Mouse (Mus musculus) intestine, embryonic 15.5 days (tissue): ENCODE results near the gene Rgr. TPM values are rescaled to one million over a fixed set of nuclear protein-coding genes. Genes with fewer than 3 reads are reported as not detected.

Source experiments
- ATAC-seq: fragments of 200-750 bp; cut with Nextera tagmentation; 2 replicates; pipeline ENCODE4 v1.8.0; 2017; ENCODE audit warnings: moderate TSS enrichment, moderate library complexity
- H3K27ac ChIP-seq: fragments of 300-500 bp; sonication (generic); 2 replicates; pipeline ENCODE4 v1.5.1; 2015; ENCODE audit warnings: mild to moderate bottlenecking, inconsistent platforms
- H3K27me3 ChIP-seq: fragments of 300-500 bp; sonication (generic); replicated peaks from 2 replicates; pipeline ENCODE4 v1.6.1; 2015; ENCODE audit warnings: inconsistent platforms
- H3K36me3 ChIP-seq: fragments of 300-500 bp; sonication (generic); 2 replicates; pipeline ENCODE4 v1.6.1; 2015; ENCODE audit warnings: inconsistent platforms
- H3K4me1 ChIP-seq: fragments of 300-500 bp; sonication (generic); replicated peaks from 2 replicates; pipeline ENCODE4 v1.6.1; 2015; ENCODE audit warnings: inconsistent platforms
- H3K4me2 ChIP-seq: fragments of 300-500 bp; sonication (generic); replicated peaks from 2 replicates; pipeline ENCODE4 v1.6.1; 2015; ENCODE audit warnings: mild to moderate bottlenecking, inconsistent platforms
- H3K4me3 ChIP-seq: fragments of 300-500 bp; sonication (generic); replicated peaks from 2 replicates; pipeline ENCODE4 v1.5.1; 2015; ENCODE audit warnings: inconsistent platforms
- H3K9ac ChIP-seq: fragments of 300-500 bp; sonication (generic); 2 replicates; pipeline ENCODE4 v1.6.1; 2015; ENCODE audit warnings: inconsistent platforms
- H3K9me3 ChIP-seq: fragments of 300-500 bp; sonication (generic); 2 replicates; pipeline ENCODE4 v1.6.1; 2016; ENCODE audit warnings: inconsistent platforms
- WGBS: fragments of 180-500 bp; shearing (Covaris S2); methylation state at CpG from one replicate; pipeline ENCODE4 v1.1.7; 2015; 5-methylcytosine and 5-hydroxymethylcytosine counted together
- polyA plus RNA-seq: library from polyadenylated mRNA; unstranded; fragments of >200 nt; fragmentation: Nextera tagmentation; extraction: Ambion mirVana; gene quantifications from 2 replicates; pipeline ENCODE4 v1.2.1, GENCODE M21; 2015

Rgr gene
- not detected in 2 replicates for polyA plus RNA-seq

GRCm38 (mm10) chr14:37048914-37049410, at the start of gene Rgr:
TSS of gene Rgr (minus strand) at chr14:37048964.
- H3K27ac ChIP-seq: no peak within 1 kb of the TSS
- H3K36me3 ChIP-seq: no peaks in the 10 kb centered on the region
- no peak within 1 kb of the TSS for H3K4me2 ChIP-seq
- H3K4me3 ChIP-seq: no peak within 1 kb of the TSS
- no peaks in the 10 kb centered on the region for H3K27me3 ChIP-seq
- no peaks in the 10 kb centered on the region for H3K4me1 ChIP-seq
- WGBS: 57% methylated on average over 1 of the region's 1 CpGs
- no peak within 1 kb of the TSS for H3K9ac ChIP-seq
- no peaks in the 10 kb centered on the region for H3K9me3 ChIP-seq
- ATAC-seq: no peak

- Histone ChIP-seq H3K9ac (no peak within 1 kb of the TSS), H3K36me3 (no peaks in the 10 kb centered on the region), H3K27ac (no peak within 1 kb of the TSS), H3K4me1 (no peaks in the 10 kb centered on the region), H3K27me3 (0 out of 2 replicates have a peak, but pooled peaks cover 15% of the 10 kb centered on the region), H3K9me3 (no peaks in the 10 kb centered on the region), H3K4me3 (peak within 1 kb of the TSS; percentile 22), H3K4me2 (peak within 1 kb of the TSS; percentile 58)
- peak; percentile 88 for ATAC-seq
- under 1% methylated on average over 30 of the region's 30 CpGs for WGBS
Observed at GRCm38 (mm10) chr14:37097956-37098530, 49.3 kb upstream of the Rgr start, which contains the start of gene Cdhr1. TSS of gene Cdhr1 (minus strand) at chr14:37098347.

GRCm38 (mm10) chr14:37095556-37095955, 46.8 kb upstream of the Rgr start:
- Histone ChIP-seq H3K9ac (no peak overlapping the region), H3K36me3 (no peaks in the 10 kb centered on the region), H3K9me3 (no peaks in the 10 kb centered on the region), H3K27me3 (0 out of 2 replicates have a peak, but pooled peaks cover 15% of the 10 kb centered on the region), H3K27ac (no peak overlapping the region), H3K4me1 (no peaks in the 10 kb centered on the region), H3K4me2 (no peak overlapping the region), H3K4me3 (no peak overlapping the region)
- WGBS: 80% methylated on average over 4 of the region's 4 CpGs
- no peak for ATAC-seq

- Histone ChIP-seq H3K4me3 (no peak overlapping the region), H3K9ac (no peak overlapping the region), H3K9me3 (no peaks in the 10 kb centered on the region), H3K4me1 (no peaks in the 10 kb centered on the region), H3K27ac (no peak overlapping the region), H3K4me2 (no peak overlapping the region), H3K27me3 (0 out of 2 replicates have a peak, but pooled peaks cover 15% of the 10 kb centered on the region), H3K36me3 (no peaks in the 10 kb centered on the region)
- 71% methylated on average over 6 of the region's 6 CpGs for WGBS
- no peak for ATAC-seq
Observed at GRCm38 (mm10) chr14:37094436-37094835, 45.7 kb upstream of the Rgr start.

- ATAC-seq: no peak
- H3K27me3 ChIP-seq: no peaks in the 10 kb centered on the region
- no peaks in the 10 kb centered on the region for H3K9me3 ChIP-seq
- no peak overlapping the region for H3K27ac ChIP-seq
- no peak overlapping the region for H3K4me3 ChIP-seq
- no peaks in the 10 kb centered on the region for H3K36me3 ChIP-seq
- no peak overlapping the region for H3K4me2 ChIP-seq
- H3K4me1 ChIP-seq: no peaks in the 10 kb centered on the region
- H3K9ac ChIP-seq: no peak overlapping the region
- WGBS: 36% methylated on average over 4 of the region's 4 CpGs
Observed at GRCm38 (mm10) chr14:37083755-37084154, 35.0 kb upstream of the Rgr start.

- Histone ChIP-seq H3K4me1 (no peaks in the 10 kb centered on the region), H3K9me3 (no peaks in the 10 kb centered on the region), H3K36me3 (no peaks in the 10 kb centered on the region), H3K4me2 (no peak overlapping the region), H3K9ac (no peak overlapping the region), H3K27ac (no peak overlapping the region), H3K4me3 (no peak overlapping the region), H3K27me3 (no peaks in the 10 kb centered on the region)
- 91% methylated on average over 1 of the region's 1 CpGs for WGBS
- ATAC-seq: no peak
Observed at GRCm38 (mm10) chr14:37080724-37081123, 32.0 kb upstream of the Rgr start.

- WGBS: 18% methylated on average over 9 of the region's 9 CpGs
- Histone ChIP-seq H3K4me2 (no peak overlapping the region), H3K4me3 (no peak overlapping the region), H3K27me3 (no peaks in the 10 kb centered on the region), H3K36me3 (no peaks in the 10 kb centered on the region), H3K9ac (no peak overlapping the region), H3K4me1 (no peaks in the 10 kb centered on the region), H3K27ac (no peak overlapping the region), H3K9me3 (no peaks in the 10 kb centered on the region)
- ATAC-seq: no peak
Observed at GRCm38 (mm10) chr14:37068516-37068915, 19.8 kb upstream of the Rgr start.

GRCm38 (mm10) chr14:37067629-37068028, 18.9 kb upstream of the Rgr start, which contains the start of gene Lrit2:
TSS of gene Lrit2 (plus strand) at chr14:37067929.
- Histone ChIP-seq H3K27ac (no peak within 1 kb of the TSS), H3K36me3 (no peaks in the 10 kb centered on the region), H3K27me3 (no peaks in the 10 kb centered on the region), H3K4me1 (no peaks in the 10 kb centered on the region), H3K4me2 (no peak within 1 kb of the TSS), H3K9me3 (no peaks in the 10 kb centered on the region), H3K4me3 (no peak within 1 kb of the TSS), H3K9ac (no peak within 1 kb of the TSS)
- WGBS: 76% methylated on average over 5 of the region's 5 CpGs
- ATAC-seq: no peak

- H3K27me3 ChIP-seq: no peaks in the 10 kb centered on the region
- WGBS: 62% methylated on average over 2 of the region's 2 CpGs
- no peak for ATAC-seq
- no peaks in the 10 kb centered on the region for H3K36me3 ChIP-seq
- no peak overlapping the region for H3K4me2 ChIP-seq
- no peak overlapping the region for H3K9ac ChIP-seq
- no peak overlapping the region for H3K4me3 ChIP-seq
- no peaks in the 10 kb centered on the region for H3K4me1 ChIP-seq
- H3K9me3 ChIP-seq: no peaks in the 10 kb centered on the region
- H3K27ac ChIP-seq: no peak overlapping the region
Observed at GRCm38 (mm10) chr14:37066636-37067035, 17.9 kb upstream of the Rgr start.

GRCm38 (mm10) chr14:37064849-37065248, 16.1 kb upstream of the Rgr start:
- no peak for ATAC-seq
- H3K9me3 ChIP-seq: no peaks in the 10 kb centered on the region
- H3K9ac ChIP-seq: no peak overlapping the region
- H3K27me3 ChIP-seq: no peaks in the 10 kb centered on the region
- no peaks in the 10 kb centered on the region for H3K36me3 ChIP-seq
- no peak overlapping the region for H3K27ac ChIP-seq
- H3K4me2 ChIP-seq: no peak overlapping the region
- H3K4me3 ChIP-seq: no peak overlapping the region
- WGBS: 52% methylated on average over 2 of the region's 2 CpGs
- H3K4me1 ChIP-seq: no peaks in the 10 kb centered on the region

GRCm38 (mm10) chr14:37034432-37034831, 14.3 kb downstream of the Rgr start:
- Histone ChIP-seq H3K36me3 (no peaks in the 10 kb centered on the region), H3K9me3 (no peaks in the 10 kb centered on the region), H3K27ac (no peak overlapping the region), H3K27me3 (no peaks in the 10 kb centered on the region), H3K4me1 (no peaks in the 10 kb centered on the region), H3K9ac (no peak overlapping the region), H3K4me2 (no peak overlapping the region), H3K4me3 (no peak overlapping the region)
- WGBS: 47% methylated on average over 5 of the region's 5 CpGs
- no peak for ATAC-seq

- Histone ChIP-seq H3K9me3 (no peaks in the 10 kb centered on the region), H3K27ac (no peak overlapping the region), H3K36me3 (no peaks in the 10 kb centered on the region), H3K4me3 (no peak overlapping the region), H3K27me3 (no peaks in the 10 kb centered on the region), H3K9ac (no peak overlapping the region), H3K4me1 (no peaks in the 10 kb centered on the region), H3K4me2 (no peak overlapping the region)
- 14% methylated on average over 7 of the region's 7 CpGs for WGBS
- ATAC-seq: peak; percentile 75
Observed at GRCm38 (mm10) chr14:37033241-37033640, 15.5 kb downstream of the Rgr start.

- H3K9me3 ChIP-seq: no peaks in the 10 kb centered on the region
- H3K4me2 ChIP-seq: no peak overlapping the region
- ATAC-seq: no peak
- no peak overlapping the region for H3K9ac ChIP-seq
- no peak overlapping the region for H3K4me3 ChIP-seq
- no peaks in the 10 kb centered on the region for H3K36me3 ChIP-seq
- H3K4me1 ChIP-seq: no peaks in the 10 kb centered on the region
- 72% methylated on average over 11 of the region's 11 CpGs for WGBS
- no peak overlapping the region for H3K27ac ChIP-seq
- no peaks in the 10 kb centered on the region for H3K27me3 ChIP-seq
Observed at GRCm38 (mm10) chr14:37032481-37033104, 16.2 kb downstream of the Rgr start.
